Mouse (Mus musculus) G1E (cell line): ENCODE results near the gene Plbd2. TPM values are rescaled to one million over a fixed set of nuclear protein-coding genes. Genes with fewer than 3 reads are reported as not detected.

ENCODE experiments used
- ATAC-seq: 2 replicates; pipeline ENCODE4 v1.8.0; 2016; ENCODE audit warnings: mild to moderate bottlenecking; ENCODE audit not compliant: insufficient number of reproducible peaks, poor library complexity, low FRiP score, severe bottlenecking; ENCODE audit errors: extremely low read depth
- DNase-seq: peaks from one replicate; pipeline ENCODE4 v3.0.0; 2012; ENCODE audit warnings: low spot score
- H3K27me3 ChIP-seq: 2 replicates; pipeline ENCODE4 v1.6.1; 2012; ENCODE audit warnings: mild to moderate bottlenecking, low read length, inconsistent platforms; ENCODE audit not compliant: insufficient read depth
- H3K36me3 ChIP-seq: replicated peaks from 2 replicates; pipeline ENCODE3; 2012; ENCODE audit warnings: mild to moderate bottlenecking, inconsistent platforms
- H3K4me1 ChIP-seq: 2 replicates; pipeline ENCODE4 v1.6.1; 2012; ENCODE audit warnings: low read depth, low read length, inconsistent platforms, mixed read lengths; ENCODE audit not compliant: insufficient read depth
- H3K4me3 ChIP-seq: 2 replicates; pipeline ENCODE4 v1.5.1; 2012; ENCODE audit warnings: low read depth, mild to moderate bottlenecking, inconsistent platforms, low read length, moderate library complexity, mixed read lengths
- H3K9me3 ChIP-seq: replicated peaks from 2 replicates; pipeline ENCODE4 v1.6.1; 2012; ENCODE audit warnings: inconsistent platforms
- CTCF ChIP-seq: IDR thresholded peaks from 2 replicates; pipeline ENCODE4 v1.5.1; 2012; ENCODE audit warnings: low read depth, low read length, inconsistent platforms, mixed read lengths
- GATA1 ChIP-seq: IDR thresholded peaks from 2 replicates; pipeline ENCODE4 v1.6.1; 2012; ENCODE audit warnings: borderline replicate concordance, low read length, inconsistent platforms, mixed read lengths
- GATA2 ChIP-seq: IDR thresholded peaks from 2 replicates; pipeline ENCODE4 v1.6.1; 2012; ENCODE audit warnings: low read depth, low read length, inconsistent platforms, borderline replicate concordance
- POLR2AphosphoS5 ChIP-seq: IDR thresholded peaks from 2 replicates; pipeline ENCODE4 v1.6.1; 2012; ENCODE audit warnings: low read depth, low read length, inconsistent platforms; ENCODE audit not compliant: insufficient replicate concordance
- TAL1 ChIP-seq: conservative IDR thresholded peaks from 2 replicates; pipeline ENCODE4 v1.6.1; 2012; ENCODE audit warnings: low read depth, low read length, inconsistent platforms, mixed read lengths
- polyA plus RNA-seq: library from polyadenylated mRNA; stranded (reverse); fragments of >175 nt; gene quantifications from 2 replicates; pipeline ENCODE4 v1.2.3, GENCODE M21; 2012
- total RNA-seq, 2 experiments: library from RNA; stranded (forward) in 1 of 2; stranded (reverse) in 1 of 2; fragments of 200-1000 nt in 1 of 2; fragments of >200 nt in 1 of 2; fragmentation: Nextera tagmentation in 1 of 2; gene quantifications; 2 replicates each; pipeline ENCODE4 v1.2.3; 2014 to 2017

Plbd2 gene
- total and polyA plus RNA-seq, 3 experiments, result 8.7 to 26.1 (median 13.2) TPM

GRCm38 (mm10) chr5:120534686-120535075, 31.3 kb upstream of the Plbd2 start:
- Histone ChIP-seq H3K4me3 (no peak overlapping the region), H3K27me3 (no peaks in the 10 kb centered on the region), H3K36me3 (peaks cover 88% of the 10 kb centered on the region), H3K4me1 (no peaks in the 10 kb centered on the region), H3K9me3 (no peaks in the 10 kb centered on the region)
- TF ChIP-seq CTCF, result no peak
- no peak for TF ChIP-seq POLR2AphosphoS5
- no peak for TF ChIP-seq GATA1
- TF ChIP-seq TAL1, result no peak
- no peak for TF ChIP-seq GATA2
- ATAC-seq (no peak), DNase-seq (no peak)

- DNase-seq, result no peak
- H3K4me3 ChIP-seq, result no peak overlapping the region
- ATAC-seq, result no peak
- peaks cover 88% of the 10 kb centered on the region for H3K36me3 ChIP-seq
- no peaks in the 10 kb centered on the region for H3K4me1 ChIP-seq
- no peak for TF ChIP-seq POLR2AphosphoS5
- no peak for TF ChIP-seq TAL1
- no peak for TF ChIP-seq GATA1
- no peak for TF ChIP-seq GATA2
- TF ChIP-seq CTCF, result no peak
- H3K27me3 ChIP-seq, result no peaks in the 10 kb centered on the region
- no peaks in the 10 kb centered on the region for H3K9me3 ChIP-seq
These were observed 30.8 kb upstream of the Plbd2 start for GRCm38 (mm10) chr5:120534071-120534685.

- H3K4me1 ChIP-seq, result no peaks in the 10 kb centered on the region
- no peak overlapping the region for H3K4me3 ChIP-seq
- H3K36me3 ChIP-seq, result peaks cover 73% of the 10 kb centered on the region
- ATAC-seq (no peak), DNase-seq (no peak)
- TF ChIP-seq POLR2AphosphoS5, result no peak
- no peak for TF ChIP-seq TAL1
- no peak for TF ChIP-seq GATA1
- no peak for TF ChIP-seq CTCF
- no peak for TF ChIP-seq GATA2
- no peaks in the 10 kb centered on the region for H3K9me3 ChIP-seq
- no peaks in the 10 kb centered on the region for H3K27me3 ChIP-seq
These were observed 28.2 kb upstream of the Plbd2 start for GRCm38 (mm10) chr5:120531631-120532030.

DNA sequence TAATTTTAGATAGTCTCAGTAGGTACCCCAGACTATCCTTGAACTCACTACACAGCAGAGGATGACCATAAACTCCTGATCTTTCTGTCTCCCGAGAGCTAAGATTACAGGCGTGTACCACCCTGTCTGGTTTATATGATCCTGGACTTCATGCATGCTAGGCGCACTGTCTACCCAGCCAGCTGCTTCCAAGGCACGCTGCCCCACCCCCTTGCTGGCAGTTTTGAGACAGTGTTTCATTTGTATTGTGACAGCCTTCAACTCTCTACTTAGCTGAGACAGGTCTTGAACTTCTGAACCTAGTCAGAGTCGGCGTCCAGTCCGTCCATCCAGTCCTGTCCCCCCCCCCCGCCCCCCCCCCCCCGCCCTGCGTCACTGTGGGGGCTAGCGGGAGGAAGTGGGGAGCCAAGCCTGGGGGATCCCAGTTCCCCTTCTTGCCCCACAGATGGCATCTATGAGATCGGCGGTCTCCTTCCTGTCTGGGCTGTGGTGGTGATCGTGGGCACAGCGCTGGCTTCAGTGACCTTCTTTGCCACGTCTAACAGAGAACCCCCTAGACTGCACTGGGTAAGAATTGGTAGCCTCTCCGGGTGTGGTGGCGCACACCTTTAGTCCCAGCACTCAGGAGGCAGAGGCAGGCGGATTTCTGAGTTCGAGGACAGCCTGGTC, 24.0 kb upstream of the Plbd2 start:
- no peaks in the 10 kb centered on the region for H3K27me3 ChIP-seq
- no peak for TF ChIP-seq POLR2AphosphoS5
- no peak for TF ChIP-seq GATA2
- no peak for TF ChIP-seq TAL1
- no peak for TF ChIP-seq CTCF
- no peak for TF ChIP-seq GATA1
- H3K36me3 ChIP-seq, result peaks cover 67% of the 10 kb centered on the region
- DNase-seq (no peak), ATAC-seq (no peak)
- no peak overlapping the region for H3K4me3 ChIP-seq
- peaks cover 10% of the 10 kb centered on the region; the same call in 1 of the 2 replicates for H3K4me1 ChIP-seq
- no peaks in the 10 kb centered on the region for H3K9me3 ChIP-seq

DNA sequence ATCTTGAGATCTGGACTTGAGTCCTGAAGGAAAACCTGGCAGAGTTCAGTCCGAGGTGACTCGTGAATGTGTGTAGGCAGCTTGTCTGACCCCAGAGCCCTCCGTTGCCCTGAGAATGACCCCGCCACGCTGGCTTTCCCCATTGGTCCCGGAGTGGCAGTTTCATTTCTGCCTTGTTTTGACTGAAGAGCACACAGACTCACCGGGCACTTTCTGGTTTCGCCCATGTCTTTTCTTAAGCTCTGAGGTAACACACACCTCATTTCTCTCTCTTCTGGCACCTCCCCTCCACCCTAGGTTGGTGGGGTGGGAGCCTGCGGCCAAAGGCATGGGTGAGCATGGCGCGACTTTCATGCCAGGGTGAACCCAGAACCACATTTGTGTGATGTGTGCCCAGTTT, 22.9 kb upstream of the Plbd2 start:
- DNase-seq, result no peak
- no peak for TF ChIP-seq GATA2
- Histone ChIP-seq H3K27me3 (no peaks in the 10 kb centered on the region), H3K36me3 (peaks cover 69% of the 10 kb centered on the region), H3K4me3 (no peak overlapping the region), H3K9me3 (no peaks in the 10 kb centered on the region), H3K4me1 (peaks cover 10% of the 10 kb centered on the region; the same call in 1 of the 2 replicates)
- no peak for ATAC-seq

GRCm38 (mm10) chr5:120525737-120526136, 22.3 kb upstream of the Plbd2 start:
- no peak for ATAC-seq

More at GRCm38 (mm10) chr5:120525737-120526136, 22.3 kb upstream of the Plbd2 start:
- H3K4me1 ChIP-seq, result peaks cover 10% of the 10 kb centered on the region; the same call in 1 of the 2 replicates
- H3K27me3 ChIP-seq, result no peaks in the 10 kb centered on the region
- H3K36me3 ChIP-seq, result peaks cover 71% of the 10 kb centered on the region
- H3K9me3 ChIP-seq, result no peaks in the 10 kb centered on the region
- no peak for DNase-seq
- TF ChIP-seq TAL1, result no peak
- no peak for TF ChIP-seq GATA1
- no peak for TF ChIP-seq GATA2
- no peak for TF ChIP-seq POLR2AphosphoS5
- TF ChIP-seq CTCF, result no peak
- H3K4me3 ChIP-seq, result no peak overlapping the region
